Mouse (Mus musculus) kidney, postnatal 10 days (tissue): ENCODE data around the gene Pts.

ENCODE experiments used
- DNase-seq: peaks from one replicate; pipeline ENCODE4 v3.0.0; 2021; ENCODE audit warnings: mixed read lengths

Gene Pts

DNA sequence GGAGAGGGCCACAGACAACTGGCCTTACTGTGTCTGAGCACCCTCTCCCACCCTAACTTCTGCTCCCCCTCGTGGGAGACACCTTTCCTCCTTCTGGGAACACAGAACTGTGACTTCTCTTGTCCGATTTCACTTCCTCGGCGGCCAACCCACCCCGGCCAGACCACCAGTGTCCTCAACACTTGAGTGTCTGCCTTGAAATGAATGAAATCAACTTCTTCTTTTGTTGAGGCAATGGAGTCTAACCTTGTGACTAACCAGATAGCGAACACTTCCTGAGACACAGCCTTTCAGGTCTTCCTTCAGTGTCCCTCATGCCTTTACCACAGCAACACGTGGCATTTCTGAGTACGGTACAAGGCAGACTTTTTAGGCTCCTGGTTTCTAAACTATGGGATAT, 45.8 kb downstream of the Pts start:
- DNase-seq: no peak

DNA sequence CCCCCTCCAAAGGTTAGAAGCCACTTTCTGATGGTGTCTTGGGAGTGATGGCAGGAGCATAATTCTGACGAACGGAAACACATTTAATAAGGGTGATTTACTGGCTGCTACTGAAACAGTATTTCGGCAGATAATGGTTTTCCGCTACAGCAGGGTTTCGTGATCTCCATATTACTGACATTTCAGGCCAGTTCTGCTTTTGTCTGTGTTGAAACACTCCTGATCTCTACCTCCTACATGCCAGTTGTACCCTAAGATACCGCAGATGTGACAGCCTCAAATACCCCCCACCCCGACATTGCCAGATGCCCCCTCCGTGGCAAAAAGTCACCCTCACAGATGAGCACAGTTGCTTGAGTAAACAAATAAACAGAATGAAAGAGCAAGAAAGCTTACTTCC, 49.0 kb downstream of the Pts start:
- DNase-seq: no peak

DNA sequence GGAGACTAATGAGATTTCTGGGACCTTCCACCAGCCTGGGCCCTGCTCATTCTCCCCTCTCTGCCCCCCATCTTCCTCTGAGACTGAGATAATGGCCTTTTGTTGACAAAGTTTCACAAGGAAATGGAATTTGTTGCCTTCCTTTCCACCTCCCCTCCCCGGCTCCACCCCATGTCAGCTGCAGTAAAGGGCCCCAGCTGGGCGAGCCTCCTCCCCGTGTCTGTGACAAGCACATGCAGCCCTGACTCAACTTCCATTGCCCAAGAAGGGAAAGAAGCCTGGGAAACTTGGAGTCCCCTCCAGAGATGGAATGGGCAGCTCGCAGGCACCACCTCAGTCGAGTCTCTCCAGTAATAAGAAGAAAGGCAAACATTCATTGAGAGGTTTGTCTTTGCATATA, 49.7 kb downstream of the Pts start:
- DNase-seq: peak; percentile 52

DNA sequence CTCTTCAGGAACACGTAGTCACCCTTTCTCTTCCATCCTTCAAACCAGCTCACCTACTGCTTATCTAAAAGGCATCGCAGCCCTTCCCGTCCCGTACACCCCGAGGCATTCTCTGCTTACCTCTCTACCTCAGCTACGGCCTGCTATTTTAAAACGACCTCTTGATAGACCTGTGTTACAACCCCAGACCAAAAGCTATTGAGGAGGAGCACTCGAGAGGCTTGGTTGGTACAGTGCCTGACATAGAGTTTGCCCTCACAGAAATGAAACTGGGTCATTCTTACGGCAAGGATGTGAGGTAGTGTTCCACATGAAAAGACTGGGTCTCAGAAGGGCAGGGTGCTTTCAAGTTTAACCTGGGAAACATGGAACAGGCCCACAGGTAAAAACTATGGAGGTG, 51.3 kb downstream of the Pts start:
- no peak for DNase-seq

DNA sequence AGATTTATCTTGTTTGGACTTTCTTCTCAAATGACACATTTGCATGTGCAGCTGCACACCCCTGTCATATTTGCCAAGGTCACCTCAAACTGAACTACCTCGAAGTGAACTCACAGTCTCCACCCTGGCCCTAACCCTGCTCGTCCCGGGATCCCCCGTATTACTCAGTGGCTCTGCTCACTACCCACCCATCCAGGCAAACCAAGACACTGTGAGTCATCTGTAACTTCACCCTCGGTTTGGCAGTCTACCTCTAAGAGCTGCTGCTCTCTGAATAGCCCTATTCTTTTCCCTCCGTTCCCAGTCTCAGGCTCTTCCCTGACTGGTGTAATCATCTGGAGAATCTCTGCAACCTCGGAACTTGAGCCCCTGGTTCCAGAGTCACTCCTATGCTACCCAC, 51.9 kb downstream of the Pts start:
- no peak for DNase-seq

DNA sequence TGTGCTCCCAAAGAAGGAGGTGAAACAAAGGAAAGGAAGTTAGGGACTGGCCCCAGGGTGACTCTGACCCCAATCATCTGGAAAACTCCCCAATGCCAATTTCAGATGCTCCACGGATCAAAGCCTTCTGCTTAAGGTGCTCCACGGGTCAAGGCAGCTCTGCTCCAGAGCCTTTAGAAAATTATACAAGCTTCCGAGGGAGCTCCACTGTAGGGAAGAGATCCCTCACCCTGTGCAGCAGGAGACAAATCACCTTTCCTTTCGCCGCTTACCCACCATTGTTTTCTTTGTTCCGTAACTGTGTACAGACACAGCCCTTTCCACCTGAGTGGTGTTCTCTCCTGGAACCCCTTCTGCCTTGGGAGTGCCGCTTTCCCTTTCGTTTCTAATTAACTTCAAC, 52.8 kb downstream of the Pts start:
- no peak for DNase-seq

DNA sequence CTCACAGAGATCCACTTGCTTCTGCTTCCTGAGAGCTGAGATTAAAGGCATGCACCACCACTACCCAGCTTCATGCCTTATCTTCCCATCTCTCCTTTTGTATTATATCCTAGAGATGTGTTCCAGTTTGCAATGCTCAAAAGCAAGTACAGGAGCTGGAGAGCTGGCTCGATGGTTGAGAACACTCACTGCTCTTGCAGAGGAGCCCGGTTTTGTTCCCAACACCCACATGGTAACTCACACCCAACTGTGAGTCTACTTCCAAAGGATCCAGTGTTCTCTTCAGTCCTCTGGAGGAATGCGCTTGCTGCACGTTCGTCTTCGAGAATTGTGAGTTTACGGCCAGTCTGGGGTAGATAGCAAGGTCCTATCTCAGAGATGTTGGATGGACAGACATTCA, 53.2 kb downstream of the Pts start:
- no peak for DNase-seq
